Mouse (Mus musculus) adrenal gland, adult 10 weeks (tissue): Measurements from ENCODE around the gene Angptl6. TPM values are rescaled to one million over a fixed set of nuclear protein-coding genes. Genes with fewer than 3 reads are reported as not detected.

Source experiments
- polyA plus RNA-seq: library from polyadenylated mRNA; stranded (reverse); fragments of 350-450 nt; fragmentation: Illumina TruSeq; extraction: RNeasy Lipid Tissue Mini Kit (QIAGEN cat#74804); gene quantifications from one replicate; pipeline ENCODE4 v1.2.3, GENCODE M21; 2014; ENCODE audit warnings: low read depth, low replicate concordance

Gene Angptl6
- not detected for polyA plus RNA-seq

GRCm38 (mm10) chr9:20879097-20879792 is at the start of gene Angptl6:
Gene Angptl6 (minus strand): TSS chr9:20879727.

GRCm38 (mm10) chr9:20898511-20899073 is 19.1 kb upstream of the Angptl6 start, which contains the start of gene Eif3g:
Gene Eif3g (minus strand): TSS chr9:20898623.

GRCm38 (mm10) chr9:20887704-20888385 is 8.3 kb upstream of the Angptl6 start, which contains the start of gene Ppan:
Gene Ppan (plus strand): TSS chr9:20888175.

GRCm38 (mm10) chr9:20868448-20869001 is 11.0 kb downstream of the Angptl6 start, which contains the start of gene A230050P20Rik:
Gene A230050P20Rik (plus strand): TSS chr9:20868642.

Other genes starting within 250 kb of the Angptl6 start
- 66.1 TPM for gene Ubl5, start 236.8 kb downstream of the Angptl6 start, polyA plus RNA-seq
- gene Fbxl12, start 235.0 kb downstream of the Angptl6 start, polyA plus RNA-seq = 3.3 TPM
- 1.8 TPM for gene Pin1, start 227.6 kb downstream of the Angptl6 start, polyA plus RNA-seq
- 0.41 TPM for gene Olfm2, start 133.4 kb downstream of the Angptl6 start, polyA plus RNA-seq
- gene Col5a3, start 64.7 kb downstream of the Angptl6 start, polyA plus RNA-seq = 8.7 TPM
- gene Rdh8, start 61.2 kb downstream of the Angptl6 start, polyA plus RNA-seq = not detected
- gene A230050P20Rik, start 11.1 kb downstream of the Angptl6 start, polyA plus RNA-seq = 4.7 TPM
- gene Ppan, start 8.4 kb upstream of the Angptl6 start, polyA plus RNA-seq = 0.17 TPM
- gene Eif3g, start 18.9 kb upstream of the Angptl6 start, polyA plus RNA-seq = 26.8 TPM
- 12.0 TPM for gene Dnmt1, start 80.2 kb upstream of the Angptl6 start, polyA plus RNA-seq
- gene S1pr2, start 97.1 kb upstream of the Angptl6 start, polyA plus RNA-seq = 3.0 TPM
- gene Mrpl4, start 123.0 kb upstream of the Angptl6 start, polyA plus RNA-seq = 1.1 TPM
- gene Icam1, start 136.3 kb upstream of the Angptl6 start, polyA plus RNA-seq = 3.1 TPM
- gene Icam4, start 149.6 kb upstream of the Angptl6 start, polyA plus RNA-seq = not detected
- gene Icam5, start 152.3 kb upstream of the Angptl6 start, polyA plus RNA-seq = not detected
- gene Zglp1, start 187.4 kb upstream of the Angptl6 start, polyA plus RNA-seq = not detected
- not detected for gene Gm49373, start 193.4 kb upstream of the Angptl6 start, polyA plus RNA-seq
- gene Fdx1l, start 193.9 kb upstream of the Angptl6 start, polyA plus RNA-seq = not detected
- 2.4 TPM for gene Gm38431, start 212.3 kb upstream of the Angptl6 start, polyA plus RNA-seq
- 10.4 TPM for gene Raver1, start 212.3 kb upstream of the Angptl6 start, polyA plus RNA-seq